Mouse (Mus musculus) left cerebral cortex, adult 9 months (tissue): ENCODE measurements at regions not wholly inside any gene's neighbourhood (a gene's known extent, or its start where the extent isn't known, plus 50 kb on each side); places are given as distances from the start of the nearest gene placed in this dataset.

Experiments
- DNase-seq, 2 experiments: peaks; one replicate each; pipeline ENCODE4 v3.0.0; 2022; ENCODE audit warnings: low spot score in 2 of 2

DNA sequence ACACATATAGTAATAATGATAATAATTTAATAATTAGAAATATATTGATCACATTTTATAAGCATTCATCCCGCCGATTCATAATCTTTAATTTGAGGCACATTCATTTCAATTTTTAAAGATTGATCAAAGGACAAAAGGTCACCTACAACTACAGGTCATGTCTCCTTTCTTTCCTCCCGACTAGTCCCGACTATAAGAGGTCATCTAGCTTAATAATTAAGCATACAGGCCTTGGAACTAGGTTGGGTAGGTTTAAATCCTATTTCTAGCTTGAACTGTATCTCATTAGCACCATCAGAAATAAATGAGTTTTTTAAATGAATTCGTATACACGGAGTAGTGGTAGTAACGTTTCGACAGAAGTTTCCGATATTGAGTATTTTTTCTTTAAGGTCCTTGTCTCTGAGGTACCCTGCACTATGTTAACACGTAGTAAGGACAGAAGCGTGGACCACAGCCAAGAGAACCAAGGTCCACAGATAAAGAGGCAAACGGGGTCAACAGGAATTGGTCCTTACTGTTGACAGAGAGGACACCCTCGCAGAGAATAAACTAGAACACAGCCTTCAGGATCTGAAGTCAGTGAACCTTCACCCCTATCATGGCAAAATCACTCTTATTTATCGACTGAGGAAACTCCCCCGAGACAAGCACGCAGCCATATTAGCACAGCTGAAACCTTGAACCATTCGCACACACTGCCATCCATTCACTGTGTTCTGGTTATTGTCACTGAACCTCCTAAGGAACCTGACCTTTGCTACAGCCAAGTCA, 185.8 kb upstream of the Jmjd1c start:
- no peak for DNase-seq

GRCm38 (mm10) chr10:66911261-66911911, 184.5 kb upstream of the Jmjd1c start:
- no peak for DNase-seq

GRCm38 (mm10) chr10:66912440-66912839, 183.5 kb upstream of the Jmjd1c start:
- no peak for DNase-seq

- DNase-seq, result no peak
These were observed 182.7 kb upstream of the Jmjd1c start for GRCm38 (mm10) chr10:66913187-66913586.

- DNase-seq, result no peak
These were observed 182.3 kb upstream of the Jmjd1c start for GRCm38 (mm10) chr10:66913627-66914026.

DNA sequence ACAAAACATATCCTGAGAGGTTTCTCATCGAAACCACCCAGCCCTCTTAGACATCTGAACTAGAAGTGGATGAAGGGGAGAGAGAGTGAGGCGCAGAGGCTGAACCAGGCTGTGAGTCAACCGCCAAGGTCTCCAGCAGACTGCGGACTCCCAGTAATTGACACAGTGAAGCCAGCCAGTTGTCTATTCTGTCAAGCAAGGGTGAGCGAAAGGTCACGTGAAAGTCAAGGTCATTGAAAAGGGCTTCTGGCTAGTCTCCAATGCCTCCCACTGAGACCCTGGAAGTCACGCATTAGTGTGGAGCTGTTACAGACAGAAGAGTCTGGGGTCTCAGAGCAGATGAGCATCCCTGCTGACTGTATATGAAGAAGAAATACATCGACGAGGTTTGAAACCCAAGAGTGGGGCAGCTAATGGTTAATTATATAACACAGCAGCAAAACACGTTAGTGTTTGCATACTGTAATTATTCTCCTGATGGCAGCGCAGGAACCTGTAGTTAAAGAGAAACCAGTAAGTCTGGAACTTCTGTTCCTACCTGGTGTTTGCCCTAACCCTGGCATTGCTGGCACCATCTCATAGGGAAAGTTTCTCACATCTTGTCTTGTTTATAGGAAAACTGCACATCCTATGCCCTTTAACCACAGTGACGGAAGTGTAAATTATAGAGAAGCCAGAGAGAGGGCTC, 181.5 kb upstream of the Jmjd1c start:
- no peak for DNase-seq

- no peak for DNase-seq
These were observed 180.1 kb upstream of the Jmjd1c start for GRCm38 (mm10) chr10:66915801-66916200.

DNA sequence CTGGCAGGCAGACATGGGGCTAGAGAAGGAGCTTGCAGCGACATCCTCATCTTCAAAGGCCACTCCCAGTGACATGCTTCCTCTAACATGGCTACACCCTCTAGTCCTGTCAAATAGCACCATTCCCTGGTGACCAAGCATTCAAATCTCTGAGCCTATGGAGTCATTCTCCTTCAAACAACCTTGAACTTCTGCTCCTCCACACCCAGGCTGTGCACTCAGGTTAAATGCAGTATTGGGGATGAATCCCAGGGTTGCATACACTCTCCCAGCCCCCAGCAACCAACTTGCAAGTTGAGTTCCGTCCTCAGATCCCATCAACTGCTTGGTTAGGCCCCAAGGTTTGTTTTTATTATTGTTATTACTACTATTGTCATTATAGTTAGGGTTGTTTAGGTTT, 178.2 kb upstream of the Jmjd1c start:
- no peak for DNase-seq

- no peak for DNase-seq
These were observed 177.2 kb upstream of the Jmjd1c start for GRCm38 (mm10) chr10:66918713-66919112.

GRCm38 (mm10) chr10:66919953-66920760, 175.8 kb upstream of the Jmjd1c start:
- DNase-seq, result peak in 1 of 2 experiments; percentile 60

- DNase-seq, result peak; percentile 76 to 90
These were observed 174.9 kb upstream of the Jmjd1c start for GRCm38 (mm10) chr10:66920761-66921684.

- no peak for DNase-seq
These were observed 174.1 kb upstream of the Jmjd1c start for GRCm38 (mm10) chr10:66921776-66922175.

- DNase-seq, result no peak
These were observed 173.6 kb upstream of the Jmjd1c start for GRCm38 (mm10) chr10:66922314-66922713.

DNA sequence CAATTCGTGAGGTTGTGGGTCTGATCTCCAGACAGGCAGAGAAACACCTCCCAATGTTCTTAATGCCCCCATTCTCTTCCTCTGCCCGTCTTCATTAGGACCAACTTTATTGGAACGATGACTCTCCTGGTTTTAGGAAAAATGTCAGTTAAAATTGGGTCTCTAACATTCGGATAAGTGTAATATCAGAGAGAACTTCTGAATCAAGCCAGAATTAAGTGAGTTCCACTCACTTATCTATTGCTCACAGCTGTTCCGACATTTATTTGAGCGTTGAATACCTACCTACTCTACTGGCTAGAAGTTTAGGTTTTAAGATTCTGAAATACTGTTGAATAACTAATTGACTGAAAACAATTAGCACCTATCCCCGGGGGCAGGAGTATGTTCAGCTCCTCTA, 172.0 kb upstream of the Jmjd1c start:
- no peak for DNase-seq

- no peak for DNase-seq
These were observed 171.5 kb upstream of the Jmjd1c start for GRCm38 (mm10) chr10:66924418-66924817.

DNA sequence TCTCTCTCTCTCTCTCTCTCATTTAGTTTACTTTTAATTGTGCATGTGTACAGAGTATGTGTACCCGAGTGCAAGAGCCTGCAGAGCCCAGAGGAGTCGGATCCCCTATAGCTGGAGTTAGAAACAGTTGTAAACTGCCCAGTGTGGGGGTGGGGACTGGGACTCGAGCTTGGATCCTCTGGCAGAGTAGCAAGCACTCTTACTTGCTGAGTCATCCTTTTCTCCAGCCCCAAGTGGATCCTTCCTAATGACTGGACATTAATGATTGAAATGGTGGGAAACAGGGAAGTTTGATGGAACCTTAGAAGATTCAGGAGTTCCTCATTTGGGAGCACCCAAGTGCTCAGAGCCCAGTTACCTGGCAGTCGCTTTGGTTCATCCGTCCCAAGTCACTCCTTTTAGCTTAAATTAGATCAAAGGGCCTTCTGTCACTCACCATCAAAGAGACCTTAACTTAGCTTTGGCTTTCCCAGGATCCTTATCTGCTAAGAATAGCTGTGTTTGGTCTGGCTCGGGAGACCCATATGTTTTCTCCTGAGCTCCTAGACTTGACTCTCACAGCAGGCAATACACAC, 170.3 kb upstream of the Jmjd1c start:
- no peak for DNase-seq

GRCm38 (mm10) chr10:66927651-66928050, 168.3 kb upstream of the Jmjd1c start:
- DNase-seq, result no peak

DNA sequence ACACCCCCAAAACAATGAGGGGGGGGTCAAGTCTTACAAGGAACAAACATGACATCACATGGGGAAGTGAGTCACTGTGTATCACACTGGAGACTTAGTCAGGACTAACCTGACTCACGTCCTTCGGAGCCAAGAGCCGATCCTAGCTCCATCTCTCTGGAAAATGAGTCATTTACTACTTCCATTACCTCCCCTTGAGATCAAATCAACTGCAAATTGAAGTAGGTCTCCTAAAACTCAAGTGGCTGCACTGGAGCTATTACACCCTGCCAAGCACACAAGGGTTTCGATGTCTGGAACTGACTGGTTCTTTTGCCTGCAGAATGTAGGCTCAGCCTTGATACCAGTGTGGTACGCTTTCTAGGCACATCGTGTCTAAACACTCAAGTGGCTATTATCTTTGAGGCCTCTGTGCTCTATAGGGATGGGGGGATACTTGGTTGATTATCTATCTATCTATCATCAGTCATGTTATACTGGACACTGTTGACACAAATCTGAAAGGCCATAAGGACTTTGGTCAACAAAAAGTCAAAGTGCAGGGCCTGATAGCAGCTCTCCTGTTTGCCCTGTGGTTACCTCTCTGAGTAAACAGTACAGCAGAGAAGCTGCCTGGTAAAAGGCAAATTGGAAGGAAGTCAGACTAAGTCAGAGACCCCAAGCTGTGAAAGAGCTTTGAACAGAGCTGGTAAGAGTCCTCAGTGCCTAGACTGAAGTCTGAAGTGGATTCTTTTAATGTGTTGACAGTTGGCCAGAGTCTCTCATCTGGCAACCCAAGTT, 167.5 kb upstream of the Jmjd1c start:
- no peak for DNase-seq

- no peak for DNase-seq
These were observed 165.4 kb upstream of the Jmjd1c start for GRCm38 (mm10) chr10:66930563-66930962.

GRCm38 (mm10) chr10:66931505-66931904, 164.4 kb upstream of the Jmjd1c start:
- DNase-seq, result no peak
